Mouse (Mus musculus): Measurements from ENCODE around the gene Chodl.

Chodl gene

GRCm38 (mm10) chr16:78930382-78931286 is at the start of gene Chodl:
Chodl (plus strand) TSS chr16:78930948.
- peak; percentile 5 for DNase-seq (ENCODE audit: low read depth, low spot score)

- no peak for DNase-seq (ENCODE audit: low read depth, low spot score)
These were observed 8.1 kb upstream of the Chodl start for GRCm38 (mm10) chr16:78922644-78923043.

- no peak for DNase-seq (ENCODE audit: low read depth, low spot score)
These were observed 708 bp downstream of the Chodl start for GRCm38 (mm10) chr16:78931287-78932025.

- DNase-seq (ENCODE audit: low read depth, low spot score): no peak
These were observed 3.5 kb downstream of the Chodl start for GRCm38 (mm10) chr16:78934298-78934697.

GRCm38 (mm10) chr16:78937755-78938154 is 7.0 kb downstream of the Chodl start:
- no peak for DNase-seq (ENCODE audit: low read depth, low spot score)

- no peak for DNase-seq (ENCODE audit: low read depth, low spot score)
These were observed 19.6 kb downstream of the Chodl start for GRCm38 (mm10) chr16:78950359-78950758.

- no peak for DNase-seq (ENCODE audit: low read depth, low spot score)
These were observed 26.7 kb downstream of the Chodl start for GRCm38 (mm10) chr16:78957434-78957833.

- no peak for DNase-seq (ENCODE audit: low read depth, low spot score)
These were observed 38.5 kb downstream of the Chodl start for GRCm38 (mm10) chr16:78969091-78969731.

GRCm38 (mm10) chr16:78974099-78974498 is 43.4 kb downstream of the Chodl start:
- no peak for DNase-seq (ENCODE audit: low read depth, low spot score)

GRCm38 (mm10) chr16:78976384-78976783 is 45.6 kb downstream of the Chodl start:
- no peak for DNase-seq (ENCODE audit: low read depth, low spot score)

All from ES-CJ7 (cell line).